In the genomic region with DNA sequence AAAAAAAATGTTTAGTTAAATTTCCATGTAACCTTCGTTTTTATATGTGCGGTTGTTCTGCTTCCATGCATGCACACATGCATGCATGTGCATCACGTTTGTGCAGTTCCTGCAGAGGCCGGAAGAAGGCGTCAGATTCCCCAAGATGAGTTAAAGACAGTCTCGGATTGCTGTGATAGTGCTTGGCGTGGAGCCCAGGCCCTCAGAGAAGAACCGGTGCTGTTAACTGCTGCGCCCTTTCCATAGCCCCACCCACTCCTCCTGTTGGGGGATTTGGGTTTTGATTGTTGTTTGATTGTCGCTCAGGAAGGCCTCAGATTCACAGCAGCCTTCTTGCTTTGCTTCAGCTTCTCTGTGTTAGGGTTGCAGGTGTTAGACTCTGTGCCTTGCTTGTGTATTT, we compare ENCODE assay signal across 8 mouse cellular contexts. TPM values are rescaled to one million over a fixed set of nuclear protein-coding genes. Genes with fewer than 3 reads are reported as not detected.
DNase-seq lines count a peak whose midpoint lies in the region; ATAC-seq and TF ChIP-seq lines count a peak whose summit lies in the region.

No protein-coding gene starts in this region.

- TF ChIP-seq CTCF in layer of hippocampus, adult 2 months (conservative IDR thresholded peaks at IDR 0.05) = peak; percentile 64
- peak; percentile 61; the same call in 1 of the 2 replicates for TF ChIP-seq CTCF in small intestine, adult 2 months (IDR thresholded peaks at IDR 0.05; ENCODE audit: extremely low read depth, insufficient read length, insufficient replicate concordance, low read depth, low read length)

- ATAC-seq in forebrain, embryonic 14.5 days = peak; percentile 80
- ATAC-seq in hindbrain, embryonic 16.5 days = peak; percentile 40; the same call in 1 of the 2 replicates

- peak in 1 of 2 experiments; percentile 50 for DNase-seq in layer of hippocampus, adult 2 months (ENCODE audit: low spot score in 2 of 2)
- DNase-seq in layer of hippocampus, adult 9-10 months (ENCODE audit: low spot score) = no peak
- peak; percentile 22 for DNase-seq in T-cell, adult 2 months (ENCODE audit: low spot score)
- DNase-seq in forebrain, embryonic 14.5 days (ENCODE audit: low spot score) = peak; percentile 88
- DNase-seq in lung, adult 18-20 months = peak; percentile 56 to 70
- DNase-seq in ovary, postnatal 10 days (ENCODE audit: low spot score) = no peak

- H3K36me3 ChIP-seq in forebrain, embryonic 14.5 days (ENCODE audit: control insufficient read depth, insufficient read depth, low read length) = peaks cover 24% of the 10 kb centered on the region
- peaks cover 17% of the 10 kb centered on the region for H3K36me3 ChIP-seq in hindbrain, embryonic 16.5 days (ENCODE audit: control insufficient read depth, insufficient read depth, low read length)
- peaks cover 21% of the 10 kb centered on the region for H3K36me3 ChIP-seq in small intestine, adult 2 months (ENCODE audit: control insufficient read depth, insufficient read depth, low read length)

- no peak for TF ChIP-seq POLR2A in small intestine, adult 2 months (IDR thresholded peaks at IDR 0.05; ENCODE audit: low read depth, low read length)

- H3K27me3 ChIP-seq in forebrain, embryonic 14.5 days (replicated peaks; ENCODE audit: control insufficient read depth, insufficient read depth, low read length) = no peaks in the 10 kb centered on the region
- no peaks in the 10 kb centered on the region for H3K27me3 ChIP-seq in hindbrain, embryonic 16.5 days (replicated peaks; ENCODE audit: control insufficient read depth, insufficient read depth, low read length)
- H3K27me3 ChIP-seq in small intestine, adult 2 months (ENCODE audit: control insufficient read depth, insufficient read depth, low read length) = no peaks in the 10 kb centered on the region

- peaks cover 21% of the 10 kb centered on the region for H3K4me1 ChIP-seq in forebrain, embryonic 14.5 days (ENCODE audit: control insufficient read depth, insufficient read depth, low read length)
- peaks cover 21% of the 10 kb centered on the region for H3K4me1 ChIP-seq in hindbrain, embryonic 16.5 days (ENCODE audit: control insufficient read depth, insufficient read depth, low read depth, low read length)
- H3K4me1 ChIP-seq in small intestine, adult 2 months (ENCODE audit: control insufficient read depth, insufficient read depth, insufficient read length, low read length) = peaks cover 17% of the 10 kb centered on the region

- H3K4me2 ChIP-seq in forebrain, embryonic 14.5 days (ENCODE audit: low read length) = no peak overlapping the region
- H3K4me2 ChIP-seq in hindbrain, embryonic 16.5 days (ENCODE audit: low read length) = no peak overlapping the region

- H3K9ac ChIP-seq in forebrain, embryonic 14.5 days (ENCODE audit: low read length) = no peak overlapping the region
- H3K9ac ChIP-seq in hindbrain, embryonic 16.5 days (ENCODE audit: low read depth, low read length) = no peak overlapping the region

- H3K9me3 ChIP-seq in forebrain, embryonic 14.5 days (replicated peaks; ENCODE audit: control insufficient read depth, low read length) = no peaks in the 10 kb centered on the region
- H3K9me3 ChIP-seq in hindbrain, embryonic 16.5 days (ENCODE audit: control insufficient read depth, low read length) = no peaks in the 10 kb centered on the region

- H3K27ac ChIP-seq in layer of hippocampus, adult 2 months = peak overlapping the region; percentile 80
- H3K27ac ChIP-seq in forebrain, embryonic 14.5 days (ENCODE audit: low read depth, low read length) = peak overlapping the region; percentile 76
- H3K27ac ChIP-seq in hindbrain, embryonic 16.5 days (ENCODE audit: low read depth, low read length) = peak overlapping the region; percentile 46; the same call in 1 of the 2 replicates
- no peak overlapping the region for H3K27ac ChIP-seq in small intestine, adult 2 months (ENCODE audit: insufficient read depth, low read depth, low read length)

- 24% methylated on average over 10 of the region's 10 CpGs for WGBS in forebrain, embryonic 14.5 days
- WGBS in hindbrain, embryonic 16.5 days = 32% methylated on average over 10 of the region's 10 CpGs
- WGBS in small intestine, adult 2 months = 17% methylated on average over 10 of the region's 10 CpGs

- no peak overlapping the region for H3K4me3 ChIP-seq in layer of hippocampus, adult 2 months
- no peak overlapping the region for H3K4me3 ChIP-seq in forebrain, embryonic 14.5 days (ENCODE audit: low read depth, low read length)
- no peak overlapping the region for H3K4me3 ChIP-seq in hindbrain, embryonic 16.5 days (ENCODE audit: low read length)
- no peak overlapping the region for H3K4me3 ChIP-seq in small intestine, adult 2 months (ENCODE audit: low read depth, low read length)

RNA-seq across cellular contexts. Expression of a gene that starts 10.7 kb away (rescaled TPM):
- 100 to 1,000 TPM; 654 to 684 TPM for total RNA-seq in layer of hippocampus, adult 2 months (2021)
- 391 and 464 TPM in 2 replicates for polyA plus RNA-seq in forebrain, embryonic 14.5 days (2014; fragmentation: Nextera tagmentation; extraction: Ambion mirVana)
- 630 and 654 TPM in 2 replicates for polyA plus RNA-seq in hindbrain, embryonic 16.5 days (2015; fragmentation: Nextera tagmentation; extraction: Ambion mirVana)
- polyA plus RNA-seq in small intestine, adult 2 months (2012; rRNA removed) = 37.2 and 55.8 TPM in 2 replicates

RNA-seq across cellular contexts. Expression of a gene that starts 44.4 kb away (rescaled TPM):
- total RNA-seq in layer of hippocampus, adult 2 months (2021) = 1 to 10 TPM; 3.2 to 4.2 TPM
- 3.0 and 3.7 TPM in 2 replicates for polyA plus RNA-seq in forebrain, embryonic 14.5 days (2014; fragmentation: Nextera tagmentation; extraction: Ambion mirVana)
- 3.3 and 4.2 TPM in 2 replicates for polyA plus RNA-seq in hindbrain, embryonic 16.5 days (2015; fragmentation: Nextera tagmentation; extraction: Ambion mirVana)
- 6.5 and 9.3 TPM in 2 replicates for polyA plus RNA-seq in small intestine, adult 2 months (2012; rRNA removed)

RNA-seq across cellular contexts. Expression of a gene that starts 44.7 kb away (rescaled TPM):
- total RNA-seq in layer of hippocampus, adult 2 months (2021) = 10 to 100 TPM; 20.0 to 20.6 TPM
- polyA plus RNA-seq in forebrain, embryonic 14.5 days (2014; fragmentation: Nextera tagmentation; extraction: Ambion mirVana) = 43.0 and 45.0 TPM in 2 replicates
- polyA plus RNA-seq in hindbrain, embryonic 16.5 days (2015; fragmentation: Nextera tagmentation; extraction: Ambion mirVana) = 44.7 and 46.9 TPM in 2 replicates
- 59.5 and 146 TPM in 2 replicates for polyA plus RNA-seq in small intestine, adult 2 months (2012; rRNA removed)

RNA-seq across cellular contexts. Expression of a gene that starts 56.2 kb away (rescaled TPM):
- 10 to 100 TPM; 35.7 to 36.8 TPM for total RNA-seq in layer of hippocampus, adult 2 months (2021)
- 47.1 and 50.8 TPM in 2 replicates for polyA plus RNA-seq in forebrain, embryonic 14.5 days (2014; fragmentation: Nextera tagmentation; extraction: Ambion mirVana)
- 52.9 and 54.7 TPM in 2 replicates for polyA plus RNA-seq in hindbrain, embryonic 16.5 days (2015; fragmentation: Nextera tagmentation; extraction: Ambion mirVana)
- polyA plus RNA-seq in small intestine, adult 2 months (2012; rRNA removed) = 12.1 and 16.7 TPM in 2 replicates

RNA-seq across cellular contexts. Expression of a gene that starts 56.2 kb away (rescaled TPM):
- total RNA-seq in layer of hippocampus, adult 2 months (2021) = 10 to 100 TPM; 50.6 to 50.9 TPM
- 60.4 and 65.8 TPM in 2 replicates for polyA plus RNA-seq in forebrain, embryonic 14.5 days (2014; fragmentation: Nextera tagmentation; extraction: Ambion mirVana)
- 65.3 and 65.7 TPM in 2 replicates for polyA plus RNA-seq in hindbrain, embryonic 16.5 days (2015; fragmentation: Nextera tagmentation; extraction: Ambion mirVana)
- 3.4 and 5.5 TPM in 2 replicates for polyA plus RNA-seq in small intestine, adult 2 months (2012; rRNA removed)

Comparison
In these comparisons a context has a peak if more than half of its experiments do, and no peak if none do; other contexts are left out.
1. DNase-seq: peak in T-cell, adult 2 months (single experiment), forebrain, embryonic 14.5 days (single experiment) and lung, adult 18-20 months (2 of 2); none in layer of hippocampus, adult 9-10 months (single experiment) and ovary, postnatal 10 days (single experiment).